ENCODE assay signal across 10 mouse cellular contexts in the genomic region with DNA sequence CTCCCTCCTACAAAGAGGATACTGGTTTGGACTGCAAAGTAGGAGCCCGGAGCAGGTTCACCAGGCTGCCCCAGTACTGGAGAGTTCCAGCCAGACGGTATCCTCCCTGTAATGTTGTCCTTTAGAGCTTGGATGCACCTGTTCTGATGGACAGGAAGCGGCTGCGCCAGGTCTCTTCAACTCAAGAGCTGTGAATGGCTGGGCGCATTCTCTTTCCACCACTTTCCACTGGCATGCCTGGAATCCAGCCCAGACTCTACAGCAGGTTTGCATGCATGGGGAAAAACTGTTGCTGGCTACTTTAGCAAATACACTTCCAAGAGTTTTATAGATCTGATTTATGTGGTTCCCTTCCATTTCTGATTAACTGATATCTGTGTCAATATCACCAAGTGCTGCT. TPM values are rescaled to one million over a fixed set of nuclear protein-coding genes. Genes with fewer than 3 reads are reported as not detected.
DNase-seq lines count a peak whose midpoint lies in the region; ATAC-seq lines count a peak whose summit lies in the region.
"Had no signal": no experiment of that assay in that cellular context is flagged by ENCODE, and none has a peak within 500 bp of the region (broad histone marks: within the 10 kb centered on the region; RNA-seq: fewer than 3 reads in every experiment).

No protein-coding gene starts in this region.

- H3K27me3 ChIP-seq in embryonic facial prominence, embryonic 14.5 days (replicated peaks; ENCODE audit: control insufficient read depth, insufficient read depth, low read length), result no peaks in the 10 kb centered on the region
- no peaks in the 10 kb centered on the region for H3K27me3 ChIP-seq in embryonic facial prominence, embryonic 10.5 days (replicated peaks; ENCODE audit: low read depth, poor library complexity, severe bottlenecking)
- H3K27me3 ChIP-seq in heart, embryonic 14.5 days (ENCODE audit: control insufficient read depth, insufficient read depth, low read length), result no peaks in the 10 kb centered on the region

- no peak overlapping the region for H3K9ac ChIP-seq in embryonic facial prominence, embryonic 14.5 days (ENCODE audit: low read depth, low read length)
- no peak overlapping the region for H3K9ac ChIP-seq in heart, embryonic 14.5 days (ENCODE audit: low read length)
- H3K9ac ChIP-seq: hindbrain, embryonic 12.5 days had no signal

- H3K4me3 ChIP-seq in embryonic facial prominence, embryonic 14.5 days (ENCODE audit: low read depth, low read length), result no peak overlapping the region
- H3K4me3 ChIP-seq in embryonic facial prominence, embryonic 10.5 days, result no peak overlapping the region
- H3K4me3 ChIP-seq in heart, embryonic 14.5 days (ENCODE audit: control insufficient read depth in 1 of 2, insufficient read depth in 1 of 2, low read depth in 1 of 2, low read length in 2 of 2), result no peak overlapping the region
- H3K4me3 ChIP-seq: hindbrain, embryonic 12.5 days had no signal

- H3K27ac ChIP-seq in embryonic facial prominence, embryonic 14.5 days (replicated peaks; ENCODE audit: low read depth, low read length), result no peak overlapping the region
- no peak overlapping the region for H3K27ac ChIP-seq in embryonic facial prominence, embryonic 10.5 days (replicated peaks)
- H3K27ac ChIP-seq in heart, embryonic 14.5 days (replicated peaks in 1 of 2; ENCODE audit: control insufficient read depth in 1 of 2, insufficient read depth in 1 of 2, low read depth in 2 of 2, low read length in 2 of 2), result peak overlapping the region; percentile 50 to 56
- H3K27ac ChIP-seq: hindbrain, embryonic 12.5 days had no signal

- no peak for ATAC-seq in embryonic facial prominence, embryonic 14.5 days (ENCODE audit: low read depth)
- no peak for ATAC-seq in heart, embryonic 14.5 days (ENCODE audit: insufficient number of reproducible peaks, insufficient read depth, low FRiP score, low read depth)

- peak; percentile 38 for DNase-seq in embryonic facial prominence, embryonic 14.5 days (ENCODE audit: low spot score)
- DNase-seq in embryonic facial prominence, embryonic 10.5 days (ENCODE audit: low spot score), result no peak
- DNase-seq in kidney, postnatal 25 days, result peak; percentile 58 to 59
- DNase-seq in kidney, adult 8-10 months, result no peak
- peak; percentile 46 for DNase-seq in lung, postnatal 14 days
- DNase-seq in ovary, postnatal 10 days (ENCODE audit: low spot score), result no peak
- no peak for DNase-seq in layer of hippocampus, adult 11-12 months (ENCODE audit: low spot score)
- DNase-seq: B cell, adult 2 months had no signal

- 65% methylated on average over 5 of the region's 5 CpGs for WGBS in embryonic facial prominence, embryonic 14.5 days
- 78% methylated on average over 5 of the region's 5 CpGs for WGBS in embryonic facial prominence, embryonic 10.5 days
- WGBS in heart, embryonic 14.5 days, result 28% methylated on average over 5 of the region's 5 CpGs

- no peaks in the 10 kb centered on the region for H3K36me3 ChIP-seq in embryonic facial prominence, embryonic 14.5 days (ENCODE audit: control insufficient read depth, insufficient read depth, low read length)
- 0 out of 2 replicates have a peak, but pooled peaks cover 3% of the 10 kb centered on the region for H3K36me3 ChIP-seq in embryonic facial prominence, embryonic 10.5 days (replicated peaks)
- H3K36me3 ChIP-seq in heart, embryonic 14.5 days (ENCODE audit: control insufficient read depth, insufficient read depth, low read length), result no peaks in the 10 kb centered on the region

- H3K4me2 ChIP-seq in embryonic facial prominence, embryonic 14.5 days (ENCODE audit: low read depth, low read length), result no peak overlapping the region
- H3K4me2 ChIP-seq in heart, embryonic 14.5 days (ENCODE audit: low read length), result peak overlapping the region; percentile 26
- H3K4me2 ChIP-seq: hindbrain, embryonic 12.5 days had no signal

- H3K9me3 ChIP-seq in embryonic facial prominence, embryonic 14.5 days (ENCODE audit: control insufficient read depth, low read length), result no peaks in the 10 kb centered on the region
- no peaks in the 10 kb centered on the region for H3K9me3 ChIP-seq in embryonic facial prominence, embryonic 10.5 days
- no peaks in the 10 kb centered on the region for H3K9me3 ChIP-seq in heart, embryonic 14.5 days (ENCODE audit: control insufficient read depth, low read length)
- H3K9me3 ChIP-seq: hindbrain, embryonic 12.5 days had no signal

- H3K4me1 ChIP-seq in embryonic facial prominence, embryonic 14.5 days (ENCODE audit: control insufficient read depth, insufficient read depth, low read length), result 0 out of 2 replicates have a peak, but pooled peaks cover 2% of the 10 kb centered on the region
- H3K4me1 ChIP-seq in embryonic facial prominence, embryonic 10.5 days, result 0 out of 2 replicates have a peak, but pooled peaks cover 4% of the 10 kb centered on the region
- H3K4me1 ChIP-seq in heart, embryonic 14.5 days (ENCODE audit: control insufficient read depth in 2 of 2, insufficient read depth in 2 of 2, low read length in 2 of 2), result peaks cover 5 to 12% of the 10 kb centered on the region in 2 experiments
- H3K4me1 ChIP-seq: hindbrain, embryonic 12.5 days had no signal

RNA-seq across cellular contexts. Expression of gene Prkar1b, which starts 8.5 kb away (rescaled TPM):
- 22.8 and 26.1 TPM in 2 replicates for polyA plus RNA-seq in embryonic facial prominence, embryonic 14.5 days (2014; fragmentation: Nextera tagmentation; extraction: Ambion mirVana)
- 7.3 and 9.0 TPM in 2 replicates for polyA plus RNA-seq in embryonic facial prominence, embryonic 10.5 days (2016; fragmentation: Nextera tagmentation; extraction: Ambion mirVana)
- 9.5 and 9.9 TPM in 2 replicates for polyA plus RNA-seq in heart, embryonic 14.5 days (2014; fragmentation: Nextera tagmentation; extraction: Ambion mirVana)

RNA-seq across cellular contexts. Expression of gene Dnaaf5, which starts 8.7 kb away (rescaled TPM):
- polyA plus RNA-seq in embryonic facial prominence, embryonic 14.5 days (2014; fragmentation: Nextera tagmentation; extraction: Ambion mirVana), result 5.2 and 5.8 TPM in 2 replicates
- polyA plus RNA-seq in embryonic facial prominence, embryonic 10.5 days (2016; fragmentation: Nextera tagmentation; extraction: Ambion mirVana), result 9.6 and 10.6 TPM in 2 replicates
- polyA plus RNA-seq in heart, embryonic 14.5 days (2014; fragmentation: Nextera tagmentation; extraction: Ambion mirVana), result 6.4 and 6.5 TPM in 2 replicates

RNA-seq across cellular contexts. Expression of gene Sun1, which starts 59.1 kb away (rescaled TPM):
- 56.3 and 59.5 TPM in 2 replicates for polyA plus RNA-seq in embryonic facial prominence, embryonic 14.5 days (2014; fragmentation: Nextera tagmentation; extraction: Ambion mirVana)
- polyA plus RNA-seq in embryonic facial prominence, embryonic 10.5 days (2016; fragmentation: Nextera tagmentation; extraction: Ambion mirVana), result 50.5 and 50.6 TPM in 2 replicates
- polyA plus RNA-seq in heart, embryonic 14.5 days (2014; fragmentation: Nextera tagmentation; extraction: Ambion mirVana), result 39.6 and 41.4 TPM in 2 replicates

Comparison
In these comparisons a context has a peak if more than half of its experiments do, and no peak if none do; other contexts are left out.
1. DNase-seq: peak in embryonic facial prominence, embryonic 14.5 days (single experiment), kidney, postnatal 25 days (2 of 2) and lung, postnatal 14 days (single experiment); none in embryonic facial prominence, embryonic 10.5 days (single experiment), kidney, adult 8-10 months (0 of 2), ovary, postnatal 10 days (single experiment) and layer of hippocampus, adult 11-12 months (single experiment).
2. H3K27ac ChIP-seq: peak in heart, embryonic 14.5 days (2 of 2); none in embryonic facial prominence, embryonic 14.5 days (single experiment) and embryonic facial prominence, embryonic 10.5 days (single experiment).